Comparison of ENCODE assay signal across 8 mouse cellular contexts in genomic region chr5:45669598-45670279, GRCm38 (mm10). TPM values are rescaled to one million over a fixed set of nuclear protein-coding genes. Genes with fewer than 3 reads are reported as not detected.
DNase-seq lines count a peak whose midpoint lies in the region; ATAC-seq and TF ChIP-seq lines count a peak whose summit lies in the region.

Gene Ncapg, plus strand, starts transcription at chr5:45669919.

- DNase-seq in A20 (ENCODE audit: low read depth, low spot score) = peak; percentile 99
- DNase-seq in heart, adult 9 months (ENCODE audit: low spot score in 2 of 2) = peak; percentile 96 to 98
- DNase-seq in monocyte, adult 2 months (ENCODE audit: low read depth in 1 of 2, low spot score in 2 of 2) = peak; percentile 96 to 97
- DNase-seq in spleen, postnatal 36 days (ENCODE audit: low spot score in 2 of 2) = peak; percentile 98 to 99

- H3K4me1 ChIP-seq in bone marrow macrophage, adult 2 months (ENCODE audit: control insufficient read depth, insufficient read depth, low read length) = peaks cover 3% of the 10 kb centered on the region; the same call in 1 of the 2 replicates
- no peaks in the 10 kb centered on the region for H3K4me1 ChIP-seq in embryonic fibroblast, embryonic 13.5 days (ENCODE audit: control insufficient read depth, insufficient read depth, low read length)
- peaks cover 5% of the 10 kb centered on the region; the same call in 1 of the 2 replicates for H3K4me1 ChIP-seq in kidney, embryonic 14.5 days (ENCODE audit: control insufficient read depth, insufficient read depth, low read length)
- peaks cover 11% of the 10 kb centered on the region for H3K4me1 ChIP-seq in limb, embryonic 15.5 days

- TF ChIP-seq CTCF in bone marrow macrophage, adult 2 months (IDR thresholded peaks at IDR 0.05; ENCODE audit: low read depth, low read length) = no peak
- TF ChIP-seq CTCF in embryonic fibroblast, embryonic 13.5 days (IDR thresholded peaks at IDR 0.05; ENCODE audit: borderline replicate concordance, insufficient read depth, low read length) = no peak

- H3K4me2 ChIP-seq in kidney, embryonic 14.5 days (replicated peaks; ENCODE audit: low read depth, low read length) = peak within 1 kb of the TSS; percentile 72
- H3K4me2 ChIP-seq in limb, embryonic 15.5 days = peak within 1 kb of the TSS; percentile 96

- ATAC-seq in kidney, embryonic 14.5 days (ENCODE audit: low FRiP score, low TSS enrichment) = peak; percentile 100
- peak; percentile 100 for ATAC-seq in limb, embryonic 15.5 days (ENCODE audit: insufficient number of reproducible peaks, low FRiP score, low TSS enrichment, low read depth)

- no peak for TF ChIP-seq POLR2A in bone marrow macrophage, adult 2 months (IDR thresholded peaks at IDR 0.05; ENCODE audit: borderline replicate concordance, low read depth, low read length)
- TF ChIP-seq POLR2A in embryonic fibroblast, embryonic 13.5 days (IDR thresholded peaks at IDR 0.05; ENCODE audit: low read depth, low read length) = peak; percentile 72

- H3K27me3 ChIP-seq in kidney, embryonic 14.5 days (ENCODE audit: control insufficient read depth, insufficient read depth, low read length) = no peaks in the 10 kb centered on the region
- no peaks in the 10 kb centered on the region for H3K27me3 ChIP-seq in limb, embryonic 15.5 days

- peak within 1 kb of the TSS; percentile 81 for H3K9ac ChIP-seq in kidney, embryonic 14.5 days (ENCODE audit: low read depth, low read length)
- peak within 1 kb of the TSS; percentile 62 for H3K9ac ChIP-seq in limb, embryonic 15.5 days

- no peaks in the 10 kb centered on the region for H3K9me3 ChIP-seq in kidney, embryonic 14.5 days (ENCODE audit: control insufficient read depth, low read length)
- no peaks in the 10 kb centered on the region for H3K9me3 ChIP-seq in limb, embryonic 15.5 days

- peak within 1 kb of the TSS; percentile 70 for H3K27ac ChIP-seq in bone marrow macrophage, adult 2 months (ENCODE audit: insufficient read depth, low read depth, low read length)
- peak within 1 kb of the TSS; percentile 38 for H3K27ac ChIP-seq in embryonic fibroblast, embryonic 13.5 days (ENCODE audit: insufficient read depth, low read length)
- H3K27ac ChIP-seq in kidney, embryonic 14.5 days (ENCODE audit: low read depth, low read length) = peak within 1 kb of the TSS; percentile 77
- peak within 1 kb of the TSS; percentile 87 for H3K27ac ChIP-seq in limb, embryonic 15.5 days

- peak within 1 kb of the TSS; percentile 84 for H3K4me3 ChIP-seq in bone marrow macrophage, adult 2 months (ENCODE audit: insufficient read depth, low read length)
- peak within 1 kb of the TSS; percentile 88 for H3K4me3 ChIP-seq in embryonic fibroblast, embryonic 13.5 days (ENCODE audit: insufficient read depth, low read length)
- peak within 1 kb of the TSS; percentile 79 for H3K4me3 ChIP-seq in kidney, embryonic 14.5 days (ENCODE audit: low read length)
- peak within 1 kb of the TSS; percentile 83 for H3K4me3 ChIP-seq in limb, embryonic 15.5 days

- WGBS in kidney, embryonic 14.5 days = under 1% methylated on average over 65 of the region's 66 CpGs
- WGBS in limb, embryonic 15.5 days = under 1% methylated on average over 66 of the region's 66 CpGs

- H3K36me3 ChIP-seq in kidney, embryonic 14.5 days (ENCODE audit: control insufficient read depth, insufficient read depth, low read length) = peaks cover 4% of the 10 kb centered on the region; the same call in 1 of the 2 replicates
- H3K36me3 ChIP-seq in limb, embryonic 15.5 days = no peaks in the 10 kb centered on the region

RNA-seq across cellular contexts. Expression of gene Ncapg, which starts in this region (rescaled TPM):
- polyA plus RNA-seq in bone marrow macrophage, adult 2 months (2012; ENCODE audit: insufficient read depth, insufficient read length, missing spikeins) = 23.5 and 28.6 TPM in 2 replicates
- polyA plus RNA-seq in embryonic fibroblast, embryonic 13.5 days (2011; ENCODE audit: insufficient read length, low read depth, missing spikeins) = 26.0 and 38.4 TPM in 2 replicates
- 54.3 and 71.0 TPM in 2 replicates for polyA plus RNA-seq in kidney, embryonic 14.5 days (2014; fragmentation: Nextera tagmentation; extraction: Ambion mirVana)
- 33.0 and 35.7 TPM in 2 replicates for polyA plus RNA-seq in limb, embryonic 15.5 days (2015; fragmentation: Nextera tagmentation; extraction: Ambion mirVana)

Comparison
In these comparisons a context has a peak if more than half of its experiments do, and no peak if none do; other contexts are left out.
1. Peak in every context shown above with its lines: DNase-seq, ATAC-seq, H3K4me3 ChIP-seq and H3K27ac ChIP-seq.